Mouse (Mus musculus): Measurements from ENCODE around the gene Kctd7.

Kctd7 gene

GRCm38 (mm10) chr5:130144334-130145312, at the start of gene Kctd7:
TSS of gene Kctd7 (plus strand) at chr5:130144861.
- DNase-seq: peak; percentile 99

GRCm38 (mm10) chr5:130096754-130097153, 47.9 kb upstream of the Kctd7 start:
- DNase-seq: no peak

- DNase-seq: no peak
Observed at GRCm38 (mm10) chr5:130097837-130098236, 46.8 kb upstream of the Kctd7 start.

- DNase-seq: no peak
Observed at GRCm38 (mm10) chr5:130101724-130102123, 42.9 kb upstream of the Kctd7 start.

- no peak for DNase-seq
Observed at GRCm38 (mm10) chr5:130109348-130109747, 35.3 kb upstream of the Kctd7 start.

- no peak for DNase-seq
Observed at GRCm38 (mm10) chr5:130110632-130111464, 33.8 kb upstream of the Kctd7 start.

- no peak for DNase-seq
Observed at GRCm38 (mm10) chr5:130112653-130113052, 32.0 kb upstream of the Kctd7 start.

- no peak for DNase-seq
Observed at GRCm38 (mm10) chr5:130116116-130116515, 28.5 kb upstream of the Kctd7 start.

- peak; percentile 30 for DNase-seq
Observed at GRCm38 (mm10) chr5:130116857-130117256, 27.8 kb upstream of the Kctd7 start.

- DNase-seq: no peak
Observed at GRCm38 (mm10) chr5:130117932-130118331, 26.7 kb upstream of the Kctd7 start.

- no peak for DNase-seq
Observed at GRCm38 (mm10) chr5:130119236-130119635, 25.4 kb upstream of the Kctd7 start.

- DNase-seq: no peak
Observed at GRCm38 (mm10) chr5:130120070-130120736, 24.5 kb upstream of the Kctd7 start.

GRCm38 (mm10) chr5:130120904-130121303, 23.8 kb upstream of the Kctd7 start:
- DNase-seq: no peak

- DNase-seq: no peak
Observed at GRCm38 (mm10) chr5:130122355-130122754, 22.3 kb upstream of the Kctd7 start.

GRCm38 (mm10) chr5:130124271-130124670, 20.4 kb upstream of the Kctd7 start:
- no peak for DNase-seq

- DNase-seq: no peak
Observed at GRCm38 (mm10) chr5:130128686-130129523, 15.8 kb upstream of the Kctd7 start.

GRCm38 (mm10) chr5:130129524-130129793, 15.2 kb upstream of the Kctd7 start:
- no peak for DNase-seq

GRCm38 (mm10) chr5:130136597-130136996, 8.1 kb upstream of the Kctd7 start:
- DNase-seq: no peak

- peak; percentile 43 for DNase-seq
Observed at GRCm38 (mm10) chr5:130139393-130139792, 5.3 kb upstream of the Kctd7 start.

- DNase-seq: no peak
Observed at GRCm38 (mm10) chr5:130141138-130141537, 3.5 kb upstream of the Kctd7 start.

- DNase-seq: no peak
Observed at GRCm38 (mm10) chr5:130142041-130142440, 2.6 kb upstream of the Kctd7 start.

GRCm38 (mm10) chr5:130143101-130143500, 1.6 kb upstream of the Kctd7 start:
- no peak for DNase-seq
